Mouse (Mus musculus): ENCODE measurements around the gene Bmp6. TPM values are rescaled to one million over a fixed set of nuclear protein-coding genes. Genes with fewer than 3 reads are reported as not detected.

The Bmp6 gene
- polyA plus RNA-seq, 1 experiment = 63.5 TPM

DNA sequence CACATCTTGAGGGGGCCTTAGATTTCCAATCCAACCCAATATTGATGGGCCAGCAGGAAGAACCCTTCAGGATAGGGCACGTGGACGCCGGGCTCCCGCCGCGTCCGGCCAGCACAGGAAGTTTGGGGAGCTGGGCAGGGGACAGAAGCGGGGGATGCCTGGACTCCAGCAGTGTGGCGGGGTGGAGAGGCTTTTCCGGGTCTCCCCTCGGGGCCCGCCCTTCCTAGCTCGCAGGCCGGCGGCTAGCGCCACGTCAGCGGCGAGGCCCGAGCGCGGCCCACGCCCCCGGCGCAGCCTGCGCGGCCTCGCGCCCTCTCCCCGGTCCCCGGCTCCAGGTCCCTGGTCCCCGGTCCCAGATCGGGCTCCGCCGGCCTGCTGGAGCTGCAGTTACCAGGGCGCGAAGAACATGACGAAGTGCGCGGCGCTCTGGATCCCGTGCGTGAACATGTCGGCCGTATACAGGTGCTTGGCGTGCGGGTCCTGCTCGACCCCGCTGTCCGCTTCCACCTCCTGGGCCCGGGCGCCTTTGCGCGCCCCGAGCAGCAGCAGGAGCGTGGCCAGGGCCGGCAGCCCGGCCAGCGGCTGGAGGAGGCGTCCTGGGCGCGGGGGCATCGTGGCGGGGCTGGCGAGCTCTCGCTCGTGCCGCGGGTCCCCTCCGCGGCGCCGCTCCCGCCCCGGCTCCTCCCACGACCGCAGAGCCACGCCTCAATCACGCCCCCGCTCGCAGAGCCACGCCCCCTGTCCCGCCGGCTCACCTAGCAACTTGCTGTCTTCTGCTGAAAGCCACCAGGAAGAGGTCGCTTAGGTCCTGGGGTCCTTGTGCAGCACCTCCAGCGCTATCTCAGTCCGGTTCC is 183.1 kb downstream of the Bmp6 start:
- Histone ChIP-seq H3K4me3 (ENCODE audit: insufficient read depth, low read depth, low read length) (peak overlapping the region; percentile 82), H3K27me3 (replicated peaks; ENCODE audit: control insufficient read depth, insufficient read depth, low read length) (no peaks in the 10 kb centered on the region), H3K4me1 (ENCODE audit: control insufficient read depth, insufficient read depth, low read length) (peaks cover 12% of the 10 kb centered on the region), H3K27ac (ENCODE audit: insufficient read depth, low read depth, low read length) (peak overlapping the region; percentile 71), H3K36me3 (ENCODE audit: control insufficient read depth, insufficient read depth, low read length) (no peaks in the 10 kb centered on the region)
- under 1% methylated on average over 82 of the region's 87 CpGs for WGBS
- TF ChIP-seq CTCF (conservative IDR thresholded peaks at IDR 0.05; ENCODE audit: insufficient read depth, insufficient read length, low read depth, low read length) (no peak), POLR2A (IDR thresholded peaks at IDR 0.05; ENCODE audit: low read depth, low read length) (no peak)
- DNase-seq = peak; percentile 92

DNA sequence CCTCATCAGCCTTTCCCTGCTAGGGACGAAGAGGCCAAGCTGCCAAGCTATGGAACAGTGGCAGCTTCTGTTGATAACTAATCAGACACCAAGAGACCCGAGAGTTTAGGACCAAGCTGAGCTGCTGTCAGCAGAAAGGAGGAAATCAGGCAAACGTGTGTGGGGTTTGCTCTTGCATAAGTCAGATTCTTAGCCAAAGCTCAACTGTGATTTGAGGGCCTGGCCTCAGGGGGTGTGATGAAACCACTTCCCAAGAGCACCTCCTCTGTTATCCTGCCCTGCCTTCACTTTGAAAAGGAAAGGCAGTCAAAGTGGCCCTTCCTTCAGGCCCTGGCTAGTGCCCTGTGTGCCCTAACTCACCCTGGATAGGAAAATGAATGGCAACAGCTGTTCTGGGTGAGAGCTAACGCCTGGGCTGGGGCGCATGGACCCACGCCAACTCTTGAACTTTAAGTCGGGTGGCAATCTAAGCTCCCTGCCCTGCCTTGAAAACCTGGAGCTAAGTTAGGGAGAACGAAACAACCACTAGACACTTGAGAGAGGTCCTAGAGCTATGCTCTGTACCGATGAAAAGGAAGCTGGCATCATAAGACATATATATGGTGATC is 183.9 kb downstream of the Bmp6 start, which contains the start of gene Txndc5:
Gene Txndc5 (minus strand): TSS at position 138 of the 608 bp plus-strand sequence.
- H3K36me3 ChIP-seq (ENCODE audit: control insufficient read depth, insufficient read depth, low read length) = no peaks in the 10 kb centered on the region
- no peak for DNase-seq

DNA sequence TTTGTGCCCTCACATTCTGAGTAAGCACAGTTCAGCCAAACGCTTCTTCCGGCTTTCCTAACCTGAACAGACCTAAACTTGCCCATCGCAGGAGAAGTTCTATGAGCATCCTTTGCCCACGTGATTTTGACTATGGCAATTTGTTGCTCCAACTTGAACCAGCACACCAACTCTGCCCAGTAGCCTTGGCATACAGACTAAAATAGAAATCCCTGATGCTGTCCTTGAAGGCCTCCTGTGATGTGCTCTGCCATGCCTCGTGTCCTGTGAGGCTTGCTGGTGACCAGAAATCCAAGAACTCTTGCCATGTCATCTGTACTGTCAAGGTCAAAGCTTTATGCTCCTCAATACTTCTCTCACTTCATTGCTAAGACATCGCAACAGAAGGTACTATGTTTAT is 184.7 kb downstream of the Bmp6 start:
- Histone ChIP-seq H3K27me3 (replicated peaks; ENCODE audit: control insufficient read depth, insufficient read depth, low read length) (no peaks in the 10 kb centered on the region), H3K27ac (ENCODE audit: insufficient read depth, low read depth, low read length) (no peak overlapping the region), H3K36me3 (ENCODE audit: control insufficient read depth, insufficient read depth, low read length) (no peaks in the 10 kb centered on the region), H3K4me3 (ENCODE audit: insufficient read depth, low read depth, low read length) (no peak overlapping the region), H3K4me1 (ENCODE audit: control insufficient read depth, insufficient read depth, low read length) (peaks cover 12% of the 10 kb centered on the region)
- 73% methylated on average over 6 of the region's 6 CpGs for WGBS
- TF ChIP-seq POLR2A (IDR thresholded peaks at IDR 0.05; ENCODE audit: low read depth, low read length) (no peak), CTCF (conservative IDR thresholded peaks at IDR 0.05; ENCODE audit: insufficient read depth, insufficient read length, low read depth, low read length) (no peak)
- no peak for DNase-seq

More for the DNA sequence above, 183.9 kb downstream of the Bmp6 start, which contains the start of gene Txndc5:
- Histone ChIP-seq H3K27ac (ENCODE audit: insufficient read depth, low read depth, low read length) (peak within 1 kb of the TSS; percentile 71), H3K27me3 (replicated peaks; ENCODE audit: control insufficient read depth, insufficient read depth, low read length) (no peaks in the 10 kb centered on the region), H3K4me1 (ENCODE audit: control insufficient read depth, insufficient read depth, low read length) (peaks cover 12% of the 10 kb centered on the region), H3K4me3 (ENCODE audit: insufficient read depth, low read depth, low read length) (peak within 1 kb of the TSS; percentile 82)
- TF ChIP-seq CTCF (conservative IDR thresholded peaks at IDR 0.05; ENCODE audit: insufficient read depth, insufficient read length, low read depth, low read length) = no peak
- no peak for TF ChIP-seq POLR2A (IDR thresholded peaks at IDR 0.05; ENCODE audit: low read depth, low read length)
- 48% methylated on average over 9 of the region's 9 CpGs for WGBS

DNA sequence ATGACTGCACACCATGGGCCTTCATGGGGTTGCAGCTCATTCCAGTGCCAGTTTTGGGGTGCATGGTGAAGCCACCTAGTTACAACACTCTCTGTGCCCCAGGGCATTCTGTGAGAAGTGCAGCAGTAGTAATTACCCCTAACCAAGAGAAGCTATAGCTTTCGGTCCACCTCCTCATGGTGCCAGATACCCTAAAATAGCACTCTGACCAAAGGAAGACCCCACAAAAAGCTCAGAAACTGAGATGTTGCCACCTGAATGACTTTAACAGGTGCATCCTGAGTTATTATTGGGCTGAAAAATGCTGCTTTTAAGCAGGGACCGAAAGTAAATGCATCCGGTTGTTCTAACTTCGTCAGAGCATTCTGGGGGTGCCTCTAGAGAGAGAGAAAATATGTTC is 186.6 kb downstream of the Bmp6 start:
- DNase-seq = no peak
- no peak overlapping the region for H3K27ac ChIP-seq (ENCODE audit: insufficient read depth, low read depth, low read length)
- WGBS = 94% methylated on average over 4 of the region's 4 CpGs

DNA sequence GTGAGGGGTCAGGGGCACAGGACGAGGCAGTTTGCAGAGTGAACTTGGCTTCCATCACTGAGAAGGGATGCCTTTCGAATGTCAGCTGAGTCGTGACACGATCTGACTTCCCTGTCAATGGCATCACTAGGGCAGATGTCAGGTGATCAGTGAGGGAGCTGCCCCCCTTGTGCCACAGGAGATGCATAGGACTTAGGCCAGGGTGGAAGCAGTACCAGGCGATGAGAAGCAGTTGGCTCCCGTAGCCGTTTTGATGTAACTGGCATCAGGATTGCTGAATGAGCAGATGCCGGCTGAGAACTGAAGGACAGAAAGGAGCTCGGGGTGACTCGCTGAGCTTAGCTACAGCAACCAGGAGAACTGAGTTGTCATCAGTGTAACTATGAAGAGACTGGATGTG is 188.6 kb downstream of the Bmp6 start:
- H3K36me3 ChIP-seq (ENCODE audit: control insufficient read depth, insufficient read depth, low read length) = no peaks in the 10 kb centered on the region
- H3K27me3 ChIP-seq (replicated peaks; ENCODE audit: control insufficient read depth, insufficient read depth, low read length) = no peaks in the 10 kb centered on the region
- H3K4me1 ChIP-seq (ENCODE audit: control insufficient read depth, insufficient read depth, low read length) = peaks cover 4% of the 10 kb centered on the region; the same call in 1 of the 2 replicates
- TF ChIP-seq POLR2A (IDR thresholded peaks at IDR 0.05; ENCODE audit: low read depth, low read length) = no peak
- no peak for TF ChIP-seq CTCF (conservative IDR thresholded peaks at IDR 0.05; ENCODE audit: insufficient read depth, insufficient read length, low read depth, low read length)
- no peak for DNase-seq
- no peak overlapping the region for H3K4me3 ChIP-seq (ENCODE audit: insufficient read depth, low read depth, low read length)
- WGBS = 87% methylated on average over 10 of the region's 10 CpGs
- no peak overlapping the region for H3K27ac ChIP-seq (ENCODE audit: insufficient read depth, low read depth, low read length)

More for the DNA sequence above, 186.6 kb downstream of the Bmp6 start:
- Histone ChIP-seq H3K4me3 (ENCODE audit: insufficient read depth, low read depth, low read length) (no peak overlapping the region), H3K36me3 (ENCODE audit: control insufficient read depth, insufficient read depth, low read length) (no peaks in the 10 kb centered on the region), H3K27me3 (replicated peaks; ENCODE audit: control insufficient read depth, insufficient read depth, low read length) (no peaks in the 10 kb centered on the region), H3K4me1 (ENCODE audit: control insufficient read depth, insufficient read depth, low read length) (peaks cover 5% of the 10 kb centered on the region)
- TF ChIP-seq CTCF (conservative IDR thresholded peaks at IDR 0.05; ENCODE audit: insufficient read depth, insufficient read length, low read depth, low read length) (no peak), POLR2A (IDR thresholded peaks at IDR 0.05; ENCODE audit: low read depth, low read length) (no peak)

DNA sequence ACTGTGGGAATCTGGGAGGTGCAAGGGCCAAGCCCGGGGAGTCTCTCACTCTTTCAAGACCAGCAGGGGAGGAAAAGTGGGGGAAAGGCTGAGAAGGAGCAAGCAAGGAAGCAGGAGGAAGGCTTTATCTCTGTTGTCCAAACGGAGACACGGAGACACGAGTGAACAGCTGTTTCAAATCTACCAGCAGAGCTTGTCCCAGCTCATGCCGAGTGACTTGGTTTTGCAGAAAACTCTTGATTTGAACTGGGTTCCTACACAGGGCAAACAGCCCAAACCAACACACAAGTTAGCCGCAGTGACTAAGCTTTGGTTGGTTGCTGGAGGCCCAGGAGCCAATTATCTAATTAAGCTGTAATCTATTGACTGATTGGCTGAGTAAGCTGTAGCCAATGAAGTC is 189.1 kb downstream of the Bmp6 start:
- 58% methylated on average over 6 of the region's 6 CpGs for WGBS

DNA sequence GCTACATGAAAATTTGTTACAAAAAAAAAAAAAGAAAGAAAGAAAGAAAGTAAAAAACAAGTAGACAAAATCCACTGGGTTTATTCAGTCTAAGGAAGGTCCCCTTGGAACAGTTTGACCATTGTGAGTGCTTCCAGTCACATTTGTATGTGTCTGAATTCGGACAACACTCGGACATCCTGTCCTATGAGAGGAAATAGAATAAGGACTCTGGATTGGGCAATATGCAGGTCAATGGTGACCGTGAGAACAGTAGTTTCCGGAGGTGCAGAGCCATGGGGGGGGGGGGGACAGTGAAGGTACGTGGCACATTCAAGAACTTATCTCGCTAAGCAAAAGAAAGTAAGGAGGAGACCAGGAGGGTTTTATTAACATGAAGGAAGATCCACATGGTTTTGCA is 189.8 kb downstream of the Bmp6 start:
- Histone ChIP-seq H3K4me3 (ENCODE audit: insufficient read depth, low read depth, low read length) (no peak overlapping the region), H3K27me3 (replicated peaks; ENCODE audit: control insufficient read depth, insufficient read depth, low read length) (no peaks in the 10 kb centered on the region), H3K36me3 (ENCODE audit: control insufficient read depth, insufficient read depth, low read length) (no peaks in the 10 kb centered on the region), H3K4me1 (ENCODE audit: control insufficient read depth, insufficient read depth, low read length) (no peaks in the 10 kb centered on the region), H3K27ac (ENCODE audit: insufficient read depth, low read depth, low read length) (no peak overlapping the region)
- peak; percentile 46 for DNase-seq
- WGBS = 73% methylated on average over 6 of the region's 6 CpGs
- TF ChIP-seq CTCF (conservative IDR thresholded peaks at IDR 0.05; ENCODE audit: insufficient read depth, insufficient read length, low read depth, low read length) = no peak
- TF ChIP-seq POLR2A (IDR thresholded peaks at IDR 0.05; ENCODE audit: low read depth, low read length) = no peak

More for the DNA sequence above, 189.1 kb downstream of the Bmp6 start:
- Histone ChIP-seq H3K4me1 (ENCODE audit: control insufficient read depth, insufficient read depth, low read length) (no peaks in the 10 kb centered on the region), H3K27ac (ENCODE audit: insufficient read depth, low read depth, low read length) (no peak overlapping the region), H3K27me3 (replicated peaks; ENCODE audit: control insufficient read depth, insufficient read depth, low read length) (no peaks in the 10 kb centered on the region), H3K4me3 (ENCODE audit: insufficient read depth, low read depth, low read length) (no peak overlapping the region), H3K36me3 (ENCODE audit: control insufficient read depth, insufficient read depth, low read length) (no peaks in the 10 kb centered on the region)
- TF ChIP-seq POLR2A (IDR thresholded peaks at IDR 0.05; ENCODE audit: low read depth, low read length) = no peak
- TF ChIP-seq CTCF (conservative IDR thresholded peaks at IDR 0.05; ENCODE audit: insufficient read depth, insufficient read length, low read depth, low read length) = no peak
- DNase-seq = no peak
